Mouse (Mus musculus) midbrain, embryonic 13.5 days (tissue): ENCODE measurements around the gene Rreb1. TPM values are rescaled to one million over a fixed set of nuclear protein-coding genes. Genes with fewer than 3 reads are reported as not detected.

Experiments used
- ATAC-seq: fragments of 200-750 bp; cut with Nextera tagmentation; 2 replicates; pipeline ENCODE4 v1.8.0; 2017; ENCODE audit warnings: mild to moderate bottlenecking, moderate TSS enrichment, moderate library complexity
- H3K27ac ChIP-seq: fragments of 300-500 bp; sonication (generic); 2 replicates; pipeline ENCODE4 v1.5.1; 2015; ENCODE audit warnings: inconsistent platforms, mild to moderate bottlenecking, moderate library complexity
- H3K27me3 ChIP-seq: fragments of 300-500 bp; sonication (generic); 2 replicates; pipeline ENCODE4 v1.6.1; 2015; ENCODE audit warnings: mild to moderate bottlenecking, inconsistent platforms
- H3K36me3 ChIP-seq: fragments of 300-500 bp; sonication (generic); 2 replicates; pipeline ENCODE4 v1.6.1; 2015; ENCODE audit warnings: mild to moderate bottlenecking, inconsistent platforms
- H3K4me1 ChIP-seq: fragments of 300-500 bp; sonication (generic); replicated peaks from 2 replicates; pipeline ENCODE4 v1.6.1; 2015; ENCODE audit warnings: inconsistent platforms
- H3K4me2 ChIP-seq: fragments of 300-500 bp; sonication (generic); replicated peaks from 2 replicates; pipeline ENCODE4 v1.6.1; 2015; ENCODE audit warnings: moderate library complexity, mild to moderate bottlenecking, inconsistent platforms
- H3K4me3 ChIP-seq: fragments of 300-500 bp; sonication (generic); replicated peaks from 2 replicates; pipeline ENCODE4 v1.5.1; 2015; ENCODE audit warnings: mild to moderate bottlenecking, inconsistent platforms
- H3K9ac ChIP-seq: fragments of 300-500 bp; sonication (generic); replicated peaks from 2 replicates; pipeline ENCODE4 v1.6.1; 2015; ENCODE audit warnings: mild to moderate bottlenecking, inconsistent platforms
- H3K9me3 ChIP-seq: fragments of 300-500 bp; sonication (generic); 2 replicates; pipeline ENCODE4 v1.6.1; 2016; ENCODE audit warnings: mild to moderate bottlenecking, inconsistent platforms
- WGBS: fragments of 180-500 bp; shearing (Covaris S2); methylation state at CpG from one replicate; pipeline ENCODE4 v1.1.7; 2015; 5-methylcytosine and 5-hydroxymethylcytosine counted together
- polyA plus RNA-seq: library from polyadenylated mRNA; unstranded; fragments of >200 nt; fragmentation: Nextera tagmentation; extraction: Ambion mirVana; gene quantifications from 2 replicates; pipeline ENCODE4 v1.2.1, GENCODE M21; 2015

Rreb1 gene
- polyA plus RNA-seq, 1 experiment from 2014 or later = 2.7 TPM

GRCm38 (mm10) chr13:37847601-37848358 lies 69.6 kb downstream of the Rreb1 start:
- no peaks in the 10 kb centered on the region for H3K27me3 ChIP-seq
- ATAC-seq = peak; percentile 50; the same call in 1 of the 2 replicates
- H3K4me3 ChIP-seq = no peak overlapping the region
- no peak overlapping the region for H3K27ac ChIP-seq
- 60% methylated on average over 16 of the region's 17 CpGs for WGBS
- H3K36me3 ChIP-seq = no peaks in the 10 kb centered on the region
- H3K4me2 ChIP-seq = no peak overlapping the region
- H3K4me1 ChIP-seq = 0 out of 2 replicates have a peak, but pooled peaks cover 3% of the 10 kb centered on the region
- no peaks in the 10 kb centered on the region for H3K9me3 ChIP-seq
- no peak overlapping the region for H3K9ac ChIP-seq

- WGBS = 78% methylated on average over 5 of the region's 5 CpGs
- H3K9me3 ChIP-seq = no peaks in the 10 kb centered on the region
These were observed 70.2 kb downstream of the Rreb1 start for GRCm38 (mm10) chr13:37848438-37848837.

DNA sequence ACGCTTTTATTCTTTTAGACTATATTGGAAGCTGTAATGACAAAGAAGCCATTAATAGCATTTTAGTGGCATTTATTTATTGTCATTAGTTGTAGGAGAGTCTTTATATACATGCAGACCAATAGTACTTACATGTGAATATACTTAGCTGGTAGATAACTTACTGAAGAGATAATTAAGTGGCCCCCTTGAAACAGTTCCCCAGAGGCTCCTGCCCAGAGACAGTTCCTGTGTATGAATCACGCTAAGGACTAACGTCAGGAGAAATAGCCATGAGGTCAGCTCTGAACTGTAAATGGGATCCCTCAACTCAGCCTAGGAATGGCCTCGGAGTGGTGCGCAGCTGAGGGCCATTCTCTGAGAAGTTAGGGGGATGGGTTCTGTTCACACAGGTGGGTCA lies 73.4 kb downstream of the Rreb1 start:
- Histone ChIP-seq H3K4me3 (no peak overlapping the region), H3K9me3 (no peaks in the 10 kb centered on the region), H3K4me1 (peaks cover 12% of the 10 kb centered on the region), H3K27ac (no peak overlapping the region), H3K4me2 (no peak overlapping the region), H3K27me3 (peaks cover 14% of the 10 kb centered on the region), H3K9ac (no peak overlapping the region), H3K36me3 (no peaks in the 10 kb centered on the region)
- WGBS = 89% methylated on average over 5 of the region's 5 CpGs
- no peak for ATAC-seq

More at GRCm38 (mm10) chr13:37848438-37848837, 70.2 kb downstream of the Rreb1 start:
- Histone ChIP-seq H3K4me3 (no peak overlapping the region), H3K4me1 (0 out of 2 replicates have a peak, but pooled peaks cover 3% of the 10 kb centered on the region), H3K36me3 (no peaks in the 10 kb centered on the region), H3K27me3 (no peaks in the 10 kb centered on the region), H3K9ac (no peak overlapping the region), H3K4me2 (no peak overlapping the region), H3K27ac (no peak overlapping the region)
- ATAC-seq = no peak

GRCm38 (mm10) chr13:37852850-37853249 lies 74.7 kb downstream of the Rreb1 start:
- Histone ChIP-seq H3K9ac (no peak overlapping the region), H3K9me3 (no peaks in the 10 kb centered on the region), H3K27ac (no peak overlapping the region), H3K27me3 (peaks cover 18% of the 10 kb centered on the region), H3K36me3 (no peaks in the 10 kb centered on the region), H3K4me3 (no peak overlapping the region), H3K4me1 (peaks cover 13% of the 10 kb centered on the region), H3K4me2 (no peak overlapping the region)
- no peak for ATAC-seq
- WGBS = 91% methylated on average over 3 of the region's 3 CpGs

GRCm38 (mm10) chr13:37853441-37853840 lies 75.2 kb downstream of the Rreb1 start:
- WGBS = 55% methylated on average over 4 of the region's 4 CpGs

DNA sequence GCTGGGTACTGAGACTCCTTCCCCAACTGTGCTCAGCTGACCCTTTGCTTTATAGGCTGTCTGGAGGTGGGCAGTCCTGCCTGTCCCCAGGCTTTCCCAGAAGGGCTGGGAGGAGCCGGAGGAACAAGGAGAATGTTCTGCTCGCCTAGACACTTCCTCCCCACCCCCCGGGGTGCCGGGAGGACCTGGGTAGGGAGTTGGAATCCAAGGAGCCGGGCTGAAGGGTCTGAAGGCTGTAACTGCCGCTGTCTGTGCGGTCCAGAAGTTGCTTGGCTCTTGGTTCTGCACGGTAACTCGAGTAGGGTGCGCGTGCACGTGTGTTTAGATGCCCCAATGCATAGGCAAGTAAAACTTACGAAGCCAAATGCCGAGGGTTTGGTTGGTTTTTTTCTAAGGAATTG lies 75.8 kb downstream of the Rreb1 start:
- H3K9ac ChIP-seq = 0 out of 2 replicates have a peak overlapping the region, but pooled peaks have one; percentile 14

More at GRCm38 (mm10) chr13:37853441-37853840, 75.2 kb downstream of the Rreb1 start:
- H3K4me1 ChIP-seq = peaks cover 18% of the 10 kb centered on the region
- no peak overlapping the region for H3K9ac ChIP-seq
- no peak for ATAC-seq
- H3K36me3 ChIP-seq = no peaks in the 10 kb centered on the region
- no peak overlapping the region for H3K4me3 ChIP-seq
- H3K9me3 ChIP-seq = no peaks in the 10 kb centered on the region
- peaks cover 22% of the 10 kb centered on the region for H3K27me3 ChIP-seq
- no peak overlapping the region for H3K4me2 ChIP-seq
- H3K27ac ChIP-seq = no peak overlapping the region

GRCm38 (mm10) chr13:37854455-37855220 lies 76.4 kb downstream of the Rreb1 start:
- Histone ChIP-seq H3K4me2 (peak overlapping the region; percentile 41), H3K4me3 (no peak overlapping the region), H3K27me3 (peaks cover 29% of the 10 kb centered on the region), H3K36me3 (no peaks in the 10 kb centered on the region), H3K9ac (no peak overlapping the region), H3K4me1 (peaks cover 21% of the 10 kb centered on the region), H3K27ac (no peak overlapping the region), H3K9me3 (no peaks in the 10 kb centered on the region)
- ATAC-seq = no peak
- 16% methylated on average over 14 of the region's 14 CpGs for WGBS

More for the DNA sequence above, 75.8 kb downstream of the Rreb1 start:
- no peaks in the 10 kb centered on the region for H3K36me3 ChIP-seq
- peak overlapping the region; percentile 14; the same call in 1 of the 2 replicates for H3K4me3 ChIP-seq
- H3K4me2 ChIP-seq = peak overlapping the region; percentile 41
- 3% methylated on average over 14 of the region's 14 CpGs for WGBS
- H3K27ac ChIP-seq = no peak overlapping the region
- no peaks in the 10 kb centered on the region for H3K9me3 ChIP-seq
- no peak for ATAC-seq
- H3K27me3 ChIP-seq = peaks cover 28% of the 10 kb centered on the region
- H3K4me1 ChIP-seq = peaks cover 21% of the 10 kb centered on the region

GRCm38 (mm10) chr13:37855221-37855757 lies 77.1 kb downstream of the Rreb1 start:
- WGBS = 54% methylated on average over 3 of the region's 3 CpGs
- no peak for ATAC-seq

DNA sequence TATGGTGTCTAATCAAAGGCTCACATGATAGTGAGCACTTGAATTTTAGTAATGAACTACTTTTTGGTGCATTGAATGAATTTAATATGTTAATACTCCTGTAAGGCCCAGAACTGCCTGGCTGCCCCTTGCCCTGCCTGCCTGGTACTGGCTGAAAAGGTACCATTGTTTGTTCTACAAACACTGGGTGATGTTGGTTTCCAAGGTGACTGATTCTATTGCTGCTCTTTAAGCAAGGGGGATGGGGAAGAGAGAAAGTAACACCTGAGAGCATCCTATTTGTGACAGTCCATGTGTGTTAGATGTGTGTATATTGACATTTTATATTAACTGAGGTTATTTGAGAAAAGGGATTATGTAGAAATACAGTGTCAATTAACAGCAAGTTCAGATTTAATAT lies 77.6 kb downstream of the Rreb1 start:
- Histone ChIP-seq H3K9me3 (no peaks in the 10 kb centered on the region), H3K4me1 (peaks cover 21% of the 10 kb centered on the region), H3K27ac (no peak overlapping the region), H3K4me3 (no peak overlapping the region), H3K27me3 (peaks cover 29% of the 10 kb centered on the region), H3K36me3 (no peaks in the 10 kb centered on the region), H3K9ac (no peak overlapping the region), H3K4me2 (no peak overlapping the region)
- ATAC-seq = no peak

More at GRCm38 (mm10) chr13:37855221-37855757, 77.1 kb downstream of the Rreb1 start:
- Histone ChIP-seq H3K4me3 (no peak overlapping the region), H3K9me3 (no peaks in the 10 kb centered on the region), H3K4me2 (no peak overlapping the region), H3K27ac (no peak overlapping the region), H3K27me3 (peaks cover 29% of the 10 kb centered on the region), H3K9ac (no peak overlapping the region), H3K4me1 (peaks cover 21% of the 10 kb centered on the region), H3K36me3 (no peaks in the 10 kb centered on the region)

GRCm38 (mm10) chr13:37856537-37856936 lies 78.3 kb downstream of the Rreb1 start:
- peaks cover 29% of the 10 kb centered on the region for H3K27me3 ChIP-seq
- WGBS = 66% methylated on average over 2 of the region's 2 CpGs
- no peak for ATAC-seq
- H3K4me3 ChIP-seq = no peak overlapping the region
- no peak overlapping the region for H3K4me2 ChIP-seq
- no peak overlapping the region for H3K27ac ChIP-seq
- peaks cover 21% of the 10 kb centered on the region for H3K4me1 ChIP-seq
- no peaks in the 10 kb centered on the region for H3K9me3 ChIP-seq
- no peak overlapping the region for H3K9ac ChIP-seq
- no peaks in the 10 kb centered on the region for H3K36me3 ChIP-seq

- WGBS = under 1% methylated on average over 52 of the region's 59 CpGs
- H3K27me3 ChIP-seq = peaks cover 29% of the 10 kb centered on the region
- H3K4me1 ChIP-seq = peaks cover 28% of the 10 kb centered on the region
- ATAC-seq = peak; percentile 95
- no peaks in the 10 kb centered on the region for H3K36me3 ChIP-seq
- H3K4me3 ChIP-seq = peak overlapping the region; percentile 66
- H3K9me3 ChIP-seq = no peaks in the 10 kb centered on the region
- H3K9ac ChIP-seq = peak overlapping the region; percentile 74
- H3K27ac ChIP-seq = no peak overlapping the region
- H3K4me2 ChIP-seq = peak overlapping the region; percentile 96
These were observed 79.3 kb downstream of the Rreb1 start for GRCm38 (mm10) chr13:37857284-37858065.
